Mouse (Mus musculus) lung, postnatal 0 days (tissue): ENCODE data around the gene Crtc2. TPM values are rescaled to one million over a fixed set of nuclear protein-coding genes. Genes with fewer than 3 reads are reported as not detected.
A peak's percentile ranks its signal among the peaks of the same experiment; 100 is the strongest.

Experiments used
- ATAC-seq: fragments of 200-750 bp; cut with Nextera tagmentation; 2 replicates; pipeline ENCODE4 v1.8.0; 2017; ENCODE audit warnings: moderate library complexity
- DNase-seq: peaks from one replicate; pipeline ENCODE4 v3.0.0-alpha.2; 2016; ENCODE audit warnings: low spot score
- H3K27ac ChIP-seq: fragments of 300-500 bp; sonication (generic); 2 replicates; pipeline ENCODE4 v1.5.1; 2014; ENCODE audit warnings: antibody characterized with exemption, mild to moderate bottlenecking, low read length, mixed read lengths
- H3K27me3 ChIP-seq: fragments of 300-500 bp; sonication (generic); replicated peaks from 2 replicates; pipeline ENCODE4 v1.6.1; 2014; ENCODE audit warnings: low read length, mixed read lengths; ENCODE audit not compliant: insufficient read depth
- H3K36me3 ChIP-seq: fragments of 300-500 bp; sonication (generic); 2 replicates; pipeline ENCODE4 v1.6.1; 2014; ENCODE audit warnings: low read length, mixed read lengths; ENCODE audit not compliant: insufficient read depth
- H3K4me1 ChIP-seq: fragments of 300-500 bp; sonication (generic); 2 replicates; pipeline ENCODE4 v1.6.1; 2014; ENCODE audit warnings: antibody characterized with exemption, low read depth, low read length, mixed read lengths; ENCODE audit not compliant: insufficient read depth
- H3K4me2 ChIP-seq: fragments of 300-500 bp; sonication (generic); replicated peaks from 2 replicates; pipeline ENCODE4 v1.6.1; 2014; ENCODE audit warnings: low read depth, mild to moderate bottlenecking, low read length, moderate library complexity, mixed read lengths
- H3K4me3 ChIP-seq: fragments of 300-500 bp; sonication (generic); 2 replicates; pipeline ENCODE4 v1.5.1; 2014; ENCODE audit warnings: low read depth, low read length
- H3K9ac ChIP-seq: fragments of 300-500 bp; sonication (generic); replicated peaks from 2 replicates; pipeline ENCODE4 v1.6.1; 2014; ENCODE audit warnings: low read depth, mild to moderate bottlenecking
- H3K9me3 ChIP-seq: fragments of 300-500 bp; sonication (generic); 2 replicates; pipeline ENCODE4 v1.6.1; 2016; ENCODE audit warnings: low read length, mixed read lengths
- CTCF ChIP-seq: IDR thresholded peaks from 2 replicates; pipeline ENCODE4 v1.5.1; 2016; ENCODE audit warnings: antibody characterized with exemption, mild to moderate bottlenecking
- EP300 ChIP-seq: IDR thresholded peaks from 2 replicates; pipeline ENCODE4 v1.6.1; 2016; ENCODE audit warnings: antibody characterized with exemption, mild to moderate bottlenecking, control low read depth
- WGBS: fragments of 180-500 bp; shearing (Covaris S2); extraction: QIAGEN DNeasy Blood & Tissue Kit; methylation state at CpG from one replicate; pipeline ENCODE4 v1.1.7; 2014; 5-methylcytosine and 5-hydroxymethylcytosine counted together
- microRNA-seq: library from miRNA; unstranded; fragments of <30 nt; microRNA quantifications from one replicate; pipeline ENCODE4, GENCODE M21; 2016
- polyA plus RNA-seq: library from polyadenylated mRNA; unstranded; fragments of >200 nt; fragmentation: Nextera tagmentation; extraction: Ambion mirVana; gene quantifications from 2 replicates; pipeline ENCODE4 v1.2.1, GENCODE M21; 2015

Gene Crtc2
- polyA plus RNA-seq, 1 experiment from 2014 or later, result 16.2 TPM

DNA sequence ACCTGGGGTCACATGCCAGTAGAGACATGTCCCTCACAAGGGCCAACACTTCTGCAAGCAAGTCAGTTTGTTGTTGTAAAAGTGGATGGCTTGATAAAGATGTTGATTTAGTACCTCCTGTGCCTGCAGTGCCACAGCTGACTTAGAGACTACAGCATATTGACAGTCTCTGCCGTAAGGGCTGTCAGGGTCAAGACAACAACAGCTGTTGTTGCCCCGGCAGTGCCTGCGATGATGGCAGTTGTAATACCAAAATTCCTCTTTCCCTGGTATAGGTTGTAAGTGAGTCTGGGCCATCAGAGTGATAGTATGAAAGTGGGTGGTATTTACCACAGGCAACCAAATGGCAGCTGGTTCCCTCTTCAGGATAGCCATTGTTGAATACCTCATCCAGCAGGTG, 51.8 kb downstream of the Crtc2 start:
- Histone ChIP-seq H3K4me1 (0 out of 2 replicates have a peak, but pooled peaks cover 5% of the 10 kb centered on the region), H3K27me3 (no peaks in the 10 kb centered on the region), H3K9ac (no peak overlapping the region), H3K27ac (no peak overlapping the region), H3K36me3 (no peaks in the 10 kb centered on the region), H3K9me3 (no peaks in the 10 kb centered on the region), H3K4me3 (no peak overlapping the region), H3K4me2 (no peak overlapping the region)
- no peak for TF ChIP-seq EP300
- no peak for TF ChIP-seq CTCF
- ATAC-seq (no peak), DNase-seq (no peak)
- WGBS, result 55% methylated on average over 3 of the region's 3 CpGs

DNA sequence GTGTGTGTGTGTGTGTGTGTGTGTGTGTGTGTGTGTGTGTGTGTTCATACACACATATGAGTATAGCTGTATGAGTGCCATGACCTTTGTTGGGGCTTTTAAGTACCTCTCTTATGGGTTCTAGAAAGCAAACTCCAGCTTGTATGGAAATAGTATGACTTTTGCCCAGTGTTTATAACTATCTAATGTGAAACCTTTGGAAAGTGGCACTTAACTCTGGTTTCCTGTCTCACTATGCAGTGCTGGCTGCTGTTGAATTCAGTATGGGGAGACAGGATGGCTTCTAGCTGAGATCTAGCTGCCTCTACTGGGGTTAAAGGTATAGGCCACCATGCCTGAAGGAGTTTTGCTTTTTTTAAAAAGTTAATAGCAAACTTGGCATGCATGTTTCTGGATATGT, 55.6 kb downstream of the Crtc2 start:
- Histone ChIP-seq H3K9ac (no peak overlapping the region), H3K27ac (no peak overlapping the region), H3K27me3 (no peaks in the 10 kb centered on the region), H3K4me3 (no peak overlapping the region), H3K36me3 (no peaks in the 10 kb centered on the region), H3K4me2 (no peak overlapping the region), H3K9me3 (no peaks in the 10 kb centered on the region), H3K4me1 (0 out of 2 replicates have a peak, but pooled peaks cover 5% of the 10 kb centered on the region)
- DNase-seq (no peak), ATAC-seq (no peak)
- TF ChIP-seq CTCF (no peak), EP300 (no peak)

DNA sequence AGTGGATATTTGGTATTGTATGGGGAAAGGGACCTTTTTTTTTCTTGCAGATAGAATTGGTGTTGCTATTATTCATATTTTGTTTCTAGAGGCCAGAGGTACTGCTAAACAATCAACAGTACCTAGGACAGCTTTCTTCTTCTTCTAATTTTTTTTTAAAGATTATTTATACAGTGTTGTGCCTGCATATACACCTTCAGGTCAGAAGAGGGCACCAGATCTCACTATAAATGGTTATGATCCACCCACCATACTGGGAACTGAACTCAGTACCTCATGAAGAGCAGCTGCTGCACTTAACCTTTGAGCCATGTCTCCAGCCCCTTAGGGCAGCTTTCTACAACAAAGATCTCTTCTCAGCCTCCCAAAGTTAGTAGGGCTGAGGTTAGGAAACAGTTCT, 59.4 kb downstream of the Crtc2 start:
- H3K9me3 ChIP-seq, result no peaks in the 10 kb centered on the region

More for the DNA sequence above, 59.4 kb downstream of the Crtc2 start:
- H3K36me3 ChIP-seq, result no peaks in the 10 kb centered on the region
- H3K27ac ChIP-seq, result no peak overlapping the region
- TF ChIP-seq CTCF (peak; percentile 55), EP300 (no peak)
- no peaks in the 10 kb centered on the region for H3K27me3 ChIP-seq
- H3K9ac ChIP-seq, result no peak overlapping the region
- no peaks in the 10 kb centered on the region for H3K4me1 ChIP-seq
- H3K4me2 ChIP-seq, result no peak overlapping the region
- H3K4me3 ChIP-seq, result no peak overlapping the region
- DNase-seq, result peak; percentile 24
- no peak for ATAC-seq

Small RNA genes within 50 kb of the gene (microRNA-seq; reads per million reads assigned to microRNA genes)
- not detected for gene Mir7012

Other genes starting within 250 kb of the Crtc2 start
- 144 and 146 TPM in 2 replicates for gene 4933434E20Rik, start 202.5 kb upstream of the Crtc2 start, polyA plus RNA-seq
- gene Ubap2l, start 201.5 kb upstream of the Crtc2 start, polyA plus RNA-seq, result 101 and 118 TPM in 2 replicates
- gene Tpm3, start 181.5 kb upstream of the Crtc2 start, polyA plus RNA-seq, result 506 and 509 TPM in 2 replicates
- gene Nup210l, start 150.0 kb upstream of the Crtc2 start, polyA plus RNA-seq, result 0.10 and 0.17 TPM in 2 replicates
- gene Rps27, start 40.5 kb upstream of the Crtc2 start, polyA plus RNA-seq, result 1,752 and 1,909 TPM in 2 replicates
- 30.6 and 31.0 TPM in 2 replicates for gene Rab13, start 40.5 kb upstream of the Crtc2 start, polyA plus RNA-seq
- gene Jtb, start 22.6 kb upstream of the Crtc2 start, polyA plus RNA-seq, result 148 and 154 TPM in 2 replicates
- 2.4 and 2.8 TPM in 2 replicates for gene Creb3l4, start 10.7 kb upstream of the Crtc2 start, polyA plus RNA-seq
- 143 and 152 TPM in 2 replicates for gene Slc39a1, start 6.0 kb upstream of the Crtc2 start, polyA plus RNA-seq
- gene Dennd4b, start 11.0 kb downstream of the Crtc2 start, polyA plus RNA-seq, result 2.3 and 2.7 TPM in 2 replicates
- gene Gatad2b, start 39.0 kb downstream of the Crtc2 start, polyA plus RNA-seq, result 9.2 and 10.1 TPM in 2 replicates
- gene Slc27a3, start 135.8 kb downstream of the Crtc2 start, polyA plus RNA-seq, result 16.0 and 18.0 TPM in 2 replicates
- gene Ints3, start 179.5 kb downstream of the Crtc2 start, polyA plus RNA-seq, result 10.6 and 13.9 TPM in 2 replicates
- 30.0 and 35.8 TPM in 2 replicates for gene Npr1, start 211.7 kb downstream of the Crtc2 start, polyA plus RNA-seq
- gene Ilf2, start 222.0 kb downstream of the Crtc2 start, polyA plus RNA-seq, result 58.4 and 65.8 TPM in 2 replicates
- gene Snapin, start 236.9 kb downstream of the Crtc2 start, polyA plus RNA-seq, result 97.9 and 101 TPM in 2 replicates